Mouse (Mus musculus): Measurements from ENCODE around the gene Olfr154. TPM values are rescaled to one million over a fixed set of nuclear protein-coding genes. Genes with fewer than 3 reads are reported as not detected.
"Not testable (repeated sequence)": the region's sequence is repeated elsewhere in the genome, so short reads cannot be mapped to it uniquely, and the experiment has no call there.

Gene Olfr154
- not detected in 2 replicates for polyA plus RNA-seq (2012; rRNA removed)

DNA sequence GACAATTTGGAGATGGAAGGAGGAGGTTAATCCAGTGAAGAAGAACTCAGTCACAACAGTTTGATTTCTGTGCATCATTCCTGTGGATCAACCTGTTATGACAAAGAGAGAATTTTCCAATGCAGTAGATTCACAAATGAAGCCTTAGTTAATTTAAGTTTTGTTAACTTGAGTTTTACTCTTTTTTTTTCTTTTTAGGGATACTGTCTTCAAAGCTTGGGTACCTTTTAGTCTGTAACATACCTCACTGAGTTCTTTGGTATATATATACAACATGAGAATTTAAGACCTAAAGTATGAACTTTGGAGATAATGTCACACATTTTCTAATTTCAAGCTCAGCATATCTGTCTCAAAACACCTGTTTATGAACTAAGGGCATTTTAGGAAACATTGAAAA lies at the start of gene Olfr154:
Gene Olfr154, minus strand, starts transcription at position 101 of the 400 bp plus-strand sequence.
- H3K4me1 ChIP-seq (replicated peaks; ENCODE audit: control insufficient read depth, insufficient read depth, low read length); H3K4me3 ChIP-seq (ENCODE audit: control insufficient read depth, insufficient read depth, low read length); H3K36me3 ChIP-seq (ENCODE audit: control insufficient read depth, insufficient read depth, low read length); H3K27me3 ChIP-seq (ENCODE audit: control insufficient read depth, insufficient read depth, low read length); H3K27ac ChIP-seq (ENCODE audit: control insufficient read depth, insufficient read depth, low read length); DNase-seq: not testable (repeated sequence)

DNA sequence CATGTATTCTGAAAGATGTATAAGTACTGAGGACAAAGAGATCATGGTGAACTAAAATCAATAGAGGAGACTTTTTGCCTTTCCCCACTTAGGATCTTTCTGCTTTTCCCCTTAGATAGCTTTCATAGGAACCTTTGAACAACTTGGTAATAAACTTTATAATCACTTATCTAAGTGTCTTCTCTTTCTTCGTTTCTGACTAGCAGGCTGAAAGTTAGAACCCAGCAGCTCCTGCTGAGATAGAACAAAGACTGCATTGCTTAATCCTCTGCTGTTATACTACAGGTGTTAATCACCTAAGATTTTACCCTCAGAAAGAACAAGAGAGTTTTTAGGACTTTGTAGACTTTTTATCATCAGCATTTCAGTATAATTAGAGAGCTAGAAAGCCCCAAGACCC lies 46.9 kb upstream of the Olfr154 start:
- Histone ChIP-seq H3K4me1 (replicated peaks; ENCODE audit: control insufficient read depth, insufficient read depth, low read length) (no peaks in the 10 kb centered on the region), H3K36me3 (ENCODE audit: control insufficient read depth, insufficient read depth, low read length) (no peaks in the 10 kb centered on the region), H3K27ac (ENCODE audit: control insufficient read depth, insufficient read depth, low read length) (no peak overlapping the region), H3K4me3 (ENCODE audit: control insufficient read depth, insufficient read depth, low read length) (no peak overlapping the region), H3K27me3 (ENCODE audit: control insufficient read depth, insufficient read depth, low read length) (no peaks in the 10 kb centered on the region)
- TF ChIP-seq POLR2A (IDR thresholded peaks at IDR 0.05; ENCODE audit: control insufficient read depth, extremely low read depth, insufficient read depth, low read length, poor library complexity) (no peak), CTCF (IDR thresholded peaks at IDR 0.05; ENCODE audit: borderline replicate concordance, control insufficient read depth, extremely low read depth, insufficient read depth, low read length, poor library complexity) (no peak)
- no peak for DNase-seq
- 25% methylated on average over 1 of the region's 1 CpGs for WGBS

DNA sequence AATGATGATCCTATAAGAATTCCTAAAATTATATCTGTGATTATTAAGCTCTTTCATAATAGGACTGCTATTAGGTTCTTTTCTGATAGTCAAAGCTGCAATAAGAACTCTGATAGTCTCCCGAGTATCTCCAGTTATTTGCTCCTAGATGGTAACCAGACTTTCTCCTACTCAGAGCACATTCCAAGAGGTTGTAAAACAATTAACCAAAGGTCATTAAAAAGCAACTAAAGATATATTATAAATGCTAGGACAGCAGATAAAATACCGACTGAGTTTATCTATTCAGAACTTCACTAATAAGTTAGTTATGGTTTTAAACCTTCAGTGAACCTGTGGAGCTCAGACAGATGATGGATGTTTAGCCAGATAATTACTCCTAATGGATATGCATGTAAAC lies 46.4 kb upstream of the Olfr154 start:
- H3K27ac ChIP-seq (ENCODE audit: control insufficient read depth, insufficient read depth, low read length); H3K4me1 ChIP-seq (replicated peaks; ENCODE audit: control insufficient read depth, insufficient read depth, low read length); DNase-seq; H3K4me3 ChIP-seq (ENCODE audit: control insufficient read depth, insufficient read depth, low read length); H3K27me3 ChIP-seq (ENCODE audit: control insufficient read depth, insufficient read depth, low read length); H3K36me3 ChIP-seq (ENCODE audit: control insufficient read depth, insufficient read depth, low read length): not testable (repeated sequence)
- 53% methylated on average over 2 of the region's 2 CpGs for WGBS

DNA sequence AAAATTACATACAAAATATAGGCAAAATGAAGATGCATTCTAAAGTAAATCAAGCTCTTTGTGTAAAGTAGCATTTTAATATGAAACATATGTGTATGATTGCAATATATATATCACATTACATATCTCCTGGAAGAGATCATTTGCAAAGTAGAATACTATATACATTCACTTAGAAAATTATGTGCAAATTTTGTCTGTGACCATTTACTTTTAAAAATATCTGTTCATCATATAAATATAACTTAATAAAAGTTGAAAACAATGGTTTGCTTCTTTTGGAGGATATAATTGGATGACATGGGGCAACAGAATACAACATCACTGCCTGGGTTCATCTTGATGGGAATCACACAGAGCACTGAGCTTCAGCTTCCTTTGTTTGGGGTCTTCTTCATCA lies 24.9 kb upstream of the Olfr154 start, which contains the start of gene Olfr1008:
Gene Olfr1008, plus strand, starts transcription at position 301 of the 400 bp plus-strand sequence.
- Histone ChIP-seq H3K27me3 (ENCODE audit: control insufficient read depth, insufficient read depth, low read length) (no peaks in the 10 kb centered on the region), H3K36me3 (ENCODE audit: control insufficient read depth, insufficient read depth, low read length) (no peaks in the 10 kb centered on the region), H3K27ac (ENCODE audit: control insufficient read depth, insufficient read depth, low read length) (no peak within 1 kb of the TSS), H3K4me1 (replicated peaks; ENCODE audit: control insufficient read depth, insufficient read depth, low read length) (no peaks in the 10 kb centered on the region), H3K4me3 (ENCODE audit: control insufficient read depth, insufficient read depth, low read length) (no peak within 1 kb of the TSS)
- TF ChIP-seq CTCF (IDR thresholded peaks at IDR 0.05; ENCODE audit: borderline replicate concordance, control insufficient read depth, extremely low read depth, insufficient read depth, low read length, poor library complexity) (no peak), POLR2A (IDR thresholded peaks at IDR 0.05; ENCODE audit: control insufficient read depth, extremely low read depth, insufficient read depth, low read length, poor library complexity) (no peak)
- no peak for DNase-seq

DNA sequence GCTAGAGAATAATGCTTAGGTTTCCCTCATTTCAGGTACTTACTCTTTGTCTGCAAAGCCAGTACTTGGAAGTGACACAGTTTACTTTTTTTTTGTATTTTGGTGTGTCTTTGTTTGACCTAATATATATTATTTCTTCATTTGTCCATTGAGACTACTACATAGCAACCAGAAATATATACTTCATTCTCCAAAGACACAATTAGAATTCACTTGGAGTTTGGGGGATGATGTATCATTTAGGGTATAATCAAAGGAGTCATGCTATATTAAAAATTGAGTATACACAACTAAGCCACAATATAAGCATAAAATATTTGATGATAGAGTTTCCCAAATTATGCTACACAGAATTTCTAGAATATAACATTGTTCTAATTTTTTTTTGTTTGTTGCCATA lies 14.4 kb upstream of the Olfr154 start, which contains the start of gene Olfr1006:
Gene Olfr1006, minus strand, starts transcription at position 101 of the 400 bp plus-strand sequence.
- TF ChIP-seq CTCF (IDR thresholded peaks at IDR 0.05; ENCODE audit: borderline replicate concordance, control insufficient read depth, extremely low read depth, insufficient read depth, low read length, poor library complexity) (no peak), POLR2A (IDR thresholded peaks at IDR 0.05; ENCODE audit: control insufficient read depth, extremely low read depth, insufficient read depth, low read length, poor library complexity) (no peak)
- Histone ChIP-seq H3K4me1 (replicated peaks; ENCODE audit: control insufficient read depth, insufficient read depth, low read length) (no peaks in the 10 kb centered on the region), H3K36me3 (ENCODE audit: control insufficient read depth, insufficient read depth, low read length) (no peaks in the 10 kb centered on the region), H3K27ac (ENCODE audit: control insufficient read depth, insufficient read depth, low read length) (no peak within 1 kb of the TSS), H3K27me3 (ENCODE audit: control insufficient read depth, insufficient read depth, low read length) (no peaks in the 10 kb centered on the region), H3K4me3 (ENCODE audit: control insufficient read depth, insufficient read depth, low read length) (no peak within 1 kb of the TSS)
- no peak for DNase-seq

DNA sequence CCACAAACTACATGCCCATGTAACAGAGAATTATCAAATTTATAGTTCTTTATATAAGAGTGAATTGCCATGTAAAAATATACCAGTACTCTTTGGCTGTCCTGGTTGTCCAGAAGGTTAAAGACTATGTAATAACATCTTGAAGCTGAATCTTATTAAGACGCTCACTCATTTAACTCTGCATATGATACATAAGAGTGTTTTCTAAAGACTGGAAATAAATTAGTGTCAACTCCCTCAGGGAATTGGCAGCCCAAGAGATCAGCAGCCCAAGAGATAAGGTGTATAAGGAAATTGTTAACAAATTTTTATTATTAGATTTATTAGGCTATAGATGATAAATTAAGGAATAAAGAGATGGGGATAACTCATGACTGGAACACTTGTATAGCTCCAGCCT lies 13.7 kb downstream of the Olfr154 start, which contains the start of gene Olfr1002:
Gene Olfr1002, minus strand, starts transcription at position 101 of the 400 bp plus-strand sequence.
- Histone ChIP-seq H3K36me3 (ENCODE audit: control insufficient read depth, insufficient read depth, low read length) (no peaks in the 10 kb centered on the region), H3K27ac (ENCODE audit: control insufficient read depth, insufficient read depth, low read length) (no peak within 1 kb of the TSS), H3K4me3 (ENCODE audit: control insufficient read depth, insufficient read depth, low read length) (no peak within 1 kb of the TSS), H3K27me3 (ENCODE audit: control insufficient read depth, insufficient read depth, low read length) (no peaks in the 10 kb centered on the region), H3K4me1 (replicated peaks; ENCODE audit: control insufficient read depth, insufficient read depth, low read length) (no peaks in the 10 kb centered on the region)
- TF ChIP-seq CTCF (IDR thresholded peaks at IDR 0.05; ENCODE audit: borderline replicate concordance, control insufficient read depth, extremely low read depth, insufficient read depth, low read length, poor library complexity) (no peak), POLR2A (IDR thresholded peaks at IDR 0.05; ENCODE audit: control insufficient read depth, extremely low read depth, insufficient read depth, low read length, poor library complexity) (no peak)
- DNase-seq: no peak
- 95% methylated on average over 1 of the region's 1 CpGs for WGBS

Other genes starting within 250 kb of the Olfr154 start
- not detected in 2 replicates for gene Olfr993, start 249.6 kb downstream of the Olfr154 start, polyA plus RNA-seq (2012; rRNA removed)
- not detected in 2 replicates for gene Olfr994, start 228.0 kb downstream of the Olfr154 start, polyA plus RNA-seq (2012; rRNA removed)
- not detected in 2 replicates for gene Olfr995, start 220.8 kb downstream of the Olfr154 start, polyA plus RNA-seq (2012; rRNA removed)
- gene 4833423E24Rik, start 145.4 kb downstream of the Olfr154 start, polyA plus RNA-seq (2012; rRNA removed): 1.3 and 1.9 TPM in 2 replicates
- not detected in 2 replicates for gene Olfr996, start 85.2 kb downstream of the Olfr154 start, polyA plus RNA-seq (2012; rRNA removed)
- not detected in 2 replicates for gene Olfr998, start 75.5 kb downstream of the Olfr154 start, polyA plus RNA-seq (2012; rRNA removed)
- gene Olfr1000, start 52.6 kb downstream of the Olfr154 start, polyA plus RNA-seq (2012; rRNA removed): not detected in 2 replicates
- not detected in 2 replicates for gene Olfr1002, start 13.8 kb downstream of the Olfr154 start, polyA plus RNA-seq (2012; rRNA removed)
- gene Olfr1006, start 14.3 kb upstream of the Olfr154 start, polyA plus RNA-seq (2012; rRNA removed): not detected in 2 replicates
- gene Olfr1008, start 25.0 kb upstream of the Olfr154 start, polyA plus RNA-seq (2012; rRNA removed): not detected in 2 replicates
- not detected in 2 replicates for gene Olfr1009, start 51.0 kb upstream of the Olfr154 start, polyA plus RNA-seq (2012; rRNA removed)
- gene Olfr1012, start 98.3 kb upstream of the Olfr154 start, polyA plus RNA-seq (2012; rRNA removed): not detected in 2 replicates
- not detected in 2 replicates for gene Olfr1013, start 102.6 kb upstream of the Olfr154 start, polyA plus RNA-seq (2012; rRNA removed)
- gene Olfr1014, start 108.3 kb upstream of the Olfr154 start, polyA plus RNA-seq (2012; rRNA removed): not detected in 2 replicates
- gene Olfr1015, start 117.6 kb upstream of the Olfr154 start, polyA plus RNA-seq (2012; rRNA removed): not detected in 2 replicates
- gene Olfr1016, start 138.1 kb upstream of the Olfr154 start, polyA plus RNA-seq (2012; rRNA removed): not detected in 2 replicates
- not detected in 2 replicates for gene Olfr1018, start 154.0 kb upstream of the Olfr154 start, polyA plus RNA-seq (2012; rRNA removed)
- gene Olfr1019, start 181.0 kb upstream of the Olfr154 start, polyA plus RNA-seq (2012; rRNA removed): not detected in 2 replicates
- not detected in 2 replicates for gene Olfr1020, start 182.6 kb upstream of the Olfr154 start, polyA plus RNA-seq (2012; rRNA removed)
- gene Olfr1022, start 204.1 kb upstream of the Olfr154 start, polyA plus RNA-seq (2012; rRNA removed): not detected in 2 replicates
- gene Olfr1023, start 221.2 kb upstream of the Olfr154 start, polyA plus RNA-seq (2012; rRNA removed): not detected in 2 replicates
- not detected in 2 replicates for gene Olfr1024, start 240.6 kb upstream of the Olfr154 start, polyA plus RNA-seq (2012; rRNA removed)